Mouse (Mus musculus) embryo, embryonic 11.5 days (tissue): Measurements from ENCODE around the gene Lpar3.

Experiments used
- DNase-seq: peaks from one replicate; pipeline ENCODE4 v3.0.0-alpha.2; 2012; ENCODE audit warnings: low read depth, low spot score

The Lpar3 gene

DNA sequence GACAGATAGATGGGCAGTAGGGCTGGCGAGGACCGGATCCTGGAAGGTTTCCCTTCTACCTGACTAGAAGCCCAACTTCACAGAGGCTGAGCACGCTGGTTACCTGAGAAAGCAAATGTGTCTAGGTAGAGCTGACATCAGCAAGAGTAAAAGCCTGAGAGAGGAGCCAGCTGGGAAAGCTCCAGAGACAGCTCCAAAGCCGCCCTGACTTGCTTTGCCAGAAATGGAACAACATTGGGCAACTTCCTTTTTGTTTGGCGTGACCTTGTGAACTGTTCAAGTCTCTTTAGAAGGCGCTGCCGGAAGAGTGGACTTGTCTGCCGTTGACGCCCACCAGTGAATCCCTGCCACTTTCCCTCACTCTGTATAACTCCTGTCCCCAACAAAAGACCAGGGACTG, 39.4 kb downstream of the Lpar3 start:
- no peak for DNase-seq

DNA sequence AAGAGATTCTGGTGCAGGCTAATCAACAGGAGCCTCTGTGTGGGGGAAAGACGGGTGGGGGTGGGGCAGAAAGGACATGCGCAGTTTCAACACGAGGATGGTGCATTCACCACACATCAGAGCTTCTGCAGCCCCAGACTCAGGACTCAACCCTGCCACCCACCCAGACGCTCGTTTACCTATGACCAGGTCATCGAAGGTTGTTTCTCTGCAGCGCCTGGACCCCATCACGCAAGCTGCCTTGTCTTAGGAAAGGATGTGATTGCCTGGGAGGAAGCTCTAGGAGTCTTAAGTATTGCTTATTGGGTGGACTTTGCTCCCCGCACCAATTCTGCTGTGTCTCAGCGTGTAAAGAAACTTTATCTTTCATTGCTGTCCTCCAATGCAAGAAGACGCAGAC, 40.1 kb downstream of the Lpar3 start:
- DNase-seq, result no peak

DNA sequence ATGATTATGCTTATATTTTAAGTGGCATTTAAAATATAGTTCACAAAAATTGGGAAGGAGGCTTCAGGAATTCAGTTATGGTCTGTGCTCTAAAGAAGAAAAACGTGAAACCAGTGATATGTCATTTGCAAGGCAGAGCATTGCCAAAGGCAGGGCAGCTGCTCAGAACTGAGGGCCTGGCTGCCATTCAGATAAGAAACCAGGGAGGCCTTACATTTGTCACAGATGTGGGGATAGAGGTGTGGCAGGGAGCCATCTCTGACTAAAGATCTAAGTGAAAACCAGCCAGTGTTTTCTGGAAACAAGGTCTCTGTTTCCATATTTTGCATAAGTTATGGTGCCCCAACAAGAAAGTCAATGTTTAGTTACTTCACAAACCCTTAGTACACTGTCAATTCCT, 41.8 kb downstream of the Lpar3 start:
- no peak for DNase-seq

DNA sequence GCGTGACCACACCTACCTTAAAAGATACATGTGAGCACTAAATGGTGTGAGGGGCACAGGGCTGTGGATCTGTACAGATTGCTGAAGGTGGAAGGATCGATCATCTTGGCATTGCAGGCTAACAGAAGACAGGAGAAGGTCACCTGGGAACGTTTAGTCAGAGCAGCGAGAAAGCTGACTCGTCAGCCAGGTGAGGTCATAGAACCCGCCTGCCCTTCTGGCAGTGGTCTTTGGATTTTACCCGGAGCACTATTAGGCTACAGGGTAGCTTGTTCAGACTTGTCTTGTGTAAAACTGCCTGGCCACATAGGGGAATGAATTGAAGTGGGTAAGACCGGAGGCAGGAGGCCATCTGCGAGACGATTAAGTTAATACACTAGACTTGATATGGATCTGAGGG, 43.4 kb downstream of the Lpar3 start:
- no peak for DNase-seq

DNA sequence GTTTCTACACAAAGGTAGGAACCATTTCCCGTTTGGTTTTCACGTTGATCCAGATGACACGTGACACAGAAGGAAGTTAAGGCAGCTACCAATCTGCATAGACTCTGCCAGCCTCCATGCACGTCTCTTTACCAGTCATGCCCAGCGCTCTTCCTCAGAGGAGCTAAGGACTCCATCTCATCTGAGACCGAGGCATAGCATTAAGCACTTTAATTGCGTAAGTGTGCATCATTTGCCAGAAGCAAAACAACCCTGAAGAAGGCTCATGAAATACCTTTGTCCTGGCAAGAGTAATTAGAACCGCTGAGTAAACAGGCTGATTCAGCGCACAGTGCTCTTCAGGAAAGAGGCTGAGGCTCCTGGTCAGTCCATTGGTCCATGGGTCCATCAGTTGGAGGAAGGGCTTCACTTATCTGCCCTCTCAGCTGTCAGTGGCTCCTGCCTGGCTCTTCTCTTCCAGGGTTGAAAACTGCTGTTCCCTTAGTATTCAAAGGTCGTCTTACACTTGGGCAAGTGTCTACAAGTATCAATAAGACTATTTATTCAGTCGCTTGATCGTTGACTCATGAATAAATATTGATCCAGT, 44.9 kb downstream of the Lpar3 start:
- DNase-seq, result no peak

DNA sequence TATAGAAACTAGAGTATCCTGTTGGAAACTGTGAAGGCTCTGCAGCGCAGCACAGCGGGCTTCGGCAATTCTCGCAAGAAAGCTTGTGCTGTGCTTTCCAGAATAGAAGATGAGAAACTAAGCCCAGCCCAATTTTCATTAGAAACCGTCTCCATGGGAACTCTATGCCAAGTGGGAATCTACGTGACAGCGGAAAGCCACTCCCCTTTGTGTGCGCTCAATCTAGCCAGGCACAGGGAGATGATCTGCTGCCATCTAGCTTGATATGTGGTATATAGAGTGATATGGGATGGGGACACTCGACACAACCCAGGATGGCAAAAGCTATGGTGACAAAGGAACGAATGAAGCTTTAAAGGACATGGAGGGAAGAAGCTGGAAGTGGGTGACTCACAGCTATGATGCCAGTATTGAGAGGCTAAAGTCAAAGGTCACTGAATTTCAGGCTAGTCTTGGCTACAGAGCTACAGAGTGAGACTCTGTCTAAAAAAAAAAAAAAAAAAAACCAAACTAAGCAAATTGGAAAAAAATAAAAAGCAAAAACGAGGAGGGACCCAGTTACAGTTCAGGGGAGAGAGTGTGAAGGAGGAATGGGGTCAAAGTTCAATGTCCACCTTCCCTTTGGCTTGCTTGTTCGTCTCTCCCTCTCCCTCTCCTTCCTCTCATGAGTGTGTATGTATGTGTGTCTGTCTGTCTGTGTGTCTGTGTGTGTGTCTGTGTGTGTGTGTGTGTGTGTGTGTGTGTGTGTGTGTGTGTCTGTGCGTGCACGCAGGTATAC, 47.5 kb downstream of the Lpar3 start:
- DNase-seq, result no peak

DNA sequence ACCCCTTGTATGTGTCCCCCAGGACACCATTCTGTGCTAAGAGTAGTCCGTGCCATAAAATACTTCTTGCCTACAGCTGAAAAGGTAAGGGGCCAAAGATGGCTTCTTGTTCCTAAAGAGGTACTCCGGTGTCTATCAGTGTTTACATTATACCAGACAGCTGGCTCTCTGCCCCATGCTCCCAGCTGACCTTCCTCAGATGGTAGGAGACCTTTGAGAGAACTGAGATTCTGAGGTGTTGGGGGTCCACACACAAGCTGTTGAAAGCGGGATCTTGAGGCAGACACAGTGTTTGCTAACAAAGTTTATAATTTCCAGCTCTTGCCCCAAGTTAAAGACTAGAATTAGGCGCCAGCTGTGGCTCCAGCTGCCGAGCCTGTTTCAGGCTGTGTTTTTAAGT, 53.7 kb downstream of the Lpar3 start:
- no peak for DNase-seq

DNA sequence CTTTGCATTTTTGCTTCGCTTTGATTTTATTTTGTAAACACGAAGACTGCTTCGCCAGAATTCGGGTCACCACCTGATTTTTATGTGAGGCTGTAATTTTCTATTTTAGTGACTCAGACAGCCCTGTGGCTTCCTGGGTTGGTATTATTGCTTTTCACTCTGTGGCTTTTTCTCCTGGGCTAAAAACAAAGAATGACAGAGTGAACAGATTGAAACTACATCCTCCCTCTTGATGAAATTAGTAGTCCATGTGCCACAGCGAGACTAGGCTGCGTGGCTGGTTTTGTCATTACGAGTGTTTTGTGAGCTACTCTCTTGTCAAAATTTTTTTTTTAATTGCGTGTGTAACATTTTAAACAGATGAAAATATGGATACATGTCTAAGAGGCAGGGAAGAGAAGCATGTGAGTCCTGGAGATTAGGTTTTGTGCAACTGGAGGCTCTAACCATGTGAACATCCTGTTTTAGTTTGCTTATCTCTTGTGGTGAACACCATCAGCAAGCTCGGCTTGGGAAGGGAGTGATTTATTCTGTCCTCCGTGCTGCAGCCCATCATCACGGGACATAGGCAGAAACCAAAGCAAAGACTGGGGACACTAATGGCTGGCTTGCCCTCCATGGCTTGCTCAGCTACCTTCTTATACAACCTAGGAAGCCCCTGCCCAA, 54.7 kb downstream of the Lpar3 start:
- no peak for DNase-seq

DNA sequence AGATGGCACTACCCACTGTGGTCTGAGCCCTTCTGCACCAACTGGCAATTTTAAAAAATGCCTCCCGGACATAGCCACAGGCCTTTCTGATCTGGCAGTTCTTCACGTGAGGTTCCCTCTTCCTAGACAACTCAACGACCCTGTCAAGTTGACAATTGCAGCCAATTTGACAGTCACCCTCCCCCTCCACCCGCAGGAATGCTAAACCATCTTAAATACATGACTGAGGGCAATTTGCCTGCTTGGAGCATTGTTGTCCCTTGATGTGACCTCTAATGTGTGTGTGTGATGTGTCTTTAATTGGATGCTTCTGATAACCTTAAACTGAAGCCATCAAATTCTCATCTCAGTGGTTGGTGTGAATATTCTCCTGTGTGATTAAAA, 55.3 kb downstream of the Lpar3 start:
- no peak for DNase-seq

DNA sequence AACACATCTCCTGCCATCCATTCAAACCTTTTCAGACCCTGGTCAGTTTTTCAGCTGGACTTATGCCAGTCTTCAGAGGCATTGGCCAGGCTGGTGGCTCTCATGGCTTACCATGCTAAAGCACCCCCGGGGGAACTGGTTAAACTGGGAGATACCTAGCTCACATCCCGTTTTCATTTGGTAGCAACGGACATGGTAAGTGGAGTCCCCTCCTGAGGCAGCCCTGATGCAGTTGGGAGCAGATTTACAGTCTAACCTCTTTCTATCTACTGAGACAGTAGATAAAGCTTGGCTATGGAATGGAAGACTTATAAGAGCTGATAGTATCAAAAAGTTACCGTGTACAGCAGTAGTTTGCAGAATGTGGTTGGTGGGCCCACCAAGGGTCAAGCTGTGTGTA, 56.2 kb downstream of the Lpar3 start:
- no peak for DNase-seq

DNA sequence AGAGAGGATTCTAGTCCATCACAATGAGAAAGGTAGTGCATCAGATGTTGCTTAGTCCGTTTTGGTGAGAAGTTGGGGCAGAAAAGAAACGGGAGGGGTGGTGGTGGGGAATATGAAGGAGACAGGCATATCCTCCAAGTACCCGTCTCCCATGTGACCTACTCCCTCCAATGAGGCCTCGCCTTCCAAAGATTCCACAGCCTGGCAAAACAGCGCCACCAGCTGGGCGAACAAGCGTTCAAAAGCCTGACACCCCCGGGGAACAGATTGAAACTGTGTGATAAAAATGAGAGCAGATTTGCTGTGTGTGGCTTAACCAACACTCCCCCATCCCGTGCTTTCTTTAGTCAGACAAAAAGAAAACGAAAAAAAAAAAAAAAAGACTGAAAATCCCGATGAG, 56.7 kb downstream of the Lpar3 start:
- no peak for DNase-seq

DNA sequence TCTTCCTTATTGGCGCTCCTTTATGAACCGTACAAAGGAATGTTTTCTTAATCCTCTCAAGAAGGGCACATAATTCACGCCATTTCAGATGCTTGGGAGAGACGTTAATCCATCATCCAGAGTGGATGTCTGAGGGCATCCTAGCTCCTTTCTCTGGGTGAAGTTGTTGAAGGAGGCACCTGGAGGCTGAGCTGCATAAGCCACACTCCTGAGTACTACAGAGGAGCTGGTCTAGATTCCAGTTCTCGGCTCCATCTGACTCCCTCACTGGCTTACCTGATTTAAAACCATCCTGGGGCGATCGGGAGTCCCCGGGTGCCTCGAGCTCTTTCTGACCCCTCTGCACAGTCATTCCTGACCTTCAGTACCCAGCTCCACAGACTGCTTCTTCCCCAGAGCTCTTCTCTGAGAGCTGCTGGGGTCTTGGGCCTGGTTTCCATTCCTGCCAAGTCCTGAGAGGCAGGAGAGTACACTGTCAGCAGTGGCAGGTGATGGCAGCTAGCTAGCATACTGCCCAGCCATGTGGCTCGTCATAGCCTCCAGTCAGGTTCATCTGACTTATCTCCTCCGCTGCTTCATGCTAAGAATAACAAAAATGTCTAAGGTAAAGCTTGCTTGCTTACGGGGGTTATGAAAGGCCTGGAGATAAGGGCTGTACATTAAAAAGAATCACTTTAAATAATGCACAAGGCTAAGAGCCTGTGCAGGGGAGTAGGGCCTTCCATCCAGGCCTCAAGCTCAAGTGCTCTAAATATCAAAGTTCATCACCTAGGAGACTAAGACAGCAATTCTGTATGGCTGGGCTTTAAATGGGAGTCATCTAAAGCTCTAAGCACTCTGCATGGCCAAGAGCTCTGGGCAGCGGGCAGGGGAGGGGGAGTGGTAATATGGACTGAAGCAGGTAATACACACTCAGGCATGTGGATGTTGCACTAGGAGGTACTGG, 57.7 kb downstream of the Lpar3 start:
- DNase-seq, result no peak

DNA sequence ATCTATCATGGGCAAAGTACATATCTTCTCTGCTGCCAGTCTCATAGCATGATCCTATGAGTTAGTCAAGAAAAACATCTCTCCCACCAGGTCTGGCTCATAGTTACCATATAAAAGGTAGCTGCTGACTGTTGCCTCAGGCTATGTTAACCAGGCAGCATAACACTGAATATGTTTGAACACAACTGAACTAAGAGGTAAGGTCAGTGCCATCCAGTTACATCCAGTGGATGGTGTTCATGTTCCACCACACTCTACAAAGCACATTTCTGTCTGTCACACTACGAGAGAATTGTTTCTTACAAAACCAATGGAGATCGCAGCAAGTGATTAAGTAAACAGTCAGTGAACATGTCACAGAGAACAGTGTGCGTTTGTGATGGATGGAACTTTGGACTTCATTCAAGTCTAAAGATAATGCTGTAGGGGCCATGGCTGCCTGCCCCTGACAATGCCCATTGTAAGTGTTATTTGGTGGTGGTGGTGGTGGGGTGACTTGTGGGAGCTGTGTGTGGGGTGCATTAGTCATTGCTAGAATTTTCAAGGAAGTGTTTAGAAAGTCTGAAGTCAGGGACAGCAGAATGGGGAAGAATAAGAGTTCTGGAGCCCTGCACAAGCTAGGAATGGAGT, 63.1 kb downstream of the Lpar3 start:
- DNase-seq, result no peak

DNA sequence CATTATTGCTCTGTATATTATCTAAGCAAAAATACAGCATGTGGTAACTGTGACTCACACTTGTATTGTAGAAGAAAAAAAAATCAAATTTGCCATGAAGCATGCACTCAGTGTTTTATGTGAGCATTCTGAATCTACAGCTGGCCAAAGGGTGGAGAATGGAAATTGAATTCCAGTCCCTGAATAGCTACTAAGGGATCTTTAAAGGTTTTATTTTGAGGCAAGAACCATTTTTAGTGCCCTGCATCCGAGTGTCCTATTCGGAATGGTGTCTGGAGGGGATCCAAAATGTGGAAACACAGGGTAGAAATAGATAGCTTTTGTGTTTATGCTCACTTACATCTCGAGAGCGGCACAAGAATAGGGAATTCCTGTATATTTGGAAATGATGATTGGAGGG, 65.4 kb downstream of the Lpar3 start:
- DNase-seq, result no peak

DNA sequence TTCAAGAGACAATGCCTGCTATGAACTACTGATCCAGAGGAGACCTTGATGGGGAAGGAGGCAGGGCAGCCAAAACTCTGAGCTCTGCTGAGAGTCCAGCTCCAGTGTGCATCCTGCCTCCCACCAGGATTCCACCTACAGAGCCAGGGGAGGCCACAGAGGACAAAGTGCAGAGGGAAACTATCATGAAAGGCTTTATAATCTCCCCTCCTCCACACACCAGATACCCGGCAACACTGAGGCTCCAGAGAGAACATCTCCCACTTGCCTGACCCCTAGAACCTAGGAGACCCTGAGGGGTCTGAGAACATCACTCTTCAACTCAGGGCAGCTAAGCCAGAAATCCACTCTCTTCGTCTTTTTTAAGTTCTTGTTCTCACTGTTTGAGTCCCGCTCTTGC, 71.2 kb downstream of the Lpar3 start:
- no peak for DNase-seq

DNA sequence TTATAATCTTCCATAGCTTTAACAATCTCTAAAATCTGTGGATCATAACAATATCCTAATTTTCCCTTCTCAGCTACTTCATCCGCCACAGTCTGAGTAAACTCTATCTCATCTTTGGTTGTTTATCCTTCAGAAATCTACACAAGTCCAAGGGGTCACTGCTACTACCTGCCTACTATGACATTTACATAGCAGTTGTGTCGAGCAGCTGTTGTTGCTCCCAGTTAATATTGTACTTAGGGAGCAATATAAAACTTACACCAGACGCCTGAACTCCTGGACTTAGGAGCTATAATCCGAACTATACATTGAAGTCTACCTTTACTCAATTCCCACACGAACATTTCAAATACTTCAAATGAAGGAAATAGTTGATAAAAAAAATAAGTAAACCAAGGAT, 71.8 kb downstream of the Lpar3 start:
- DNase-seq, result no peak

DNA sequence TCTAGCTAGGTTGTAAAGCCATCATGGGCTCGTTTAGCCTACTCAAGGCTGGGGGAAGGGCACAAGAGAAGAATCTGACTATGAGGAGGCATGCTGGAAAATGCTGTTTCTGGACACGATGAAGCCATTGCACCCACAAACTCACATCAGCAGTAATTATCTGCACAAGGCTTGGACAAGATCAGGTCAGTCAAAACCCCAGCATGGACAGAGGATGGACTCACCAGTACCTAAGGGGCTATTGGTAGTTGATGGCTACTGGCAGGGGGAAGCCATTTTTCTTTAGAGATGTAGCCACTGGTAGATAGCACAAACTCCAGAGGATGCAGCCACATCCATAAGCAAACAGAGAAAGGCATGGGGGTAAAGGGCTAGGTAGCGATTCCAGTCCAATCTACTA, 81.7 kb downstream of the Lpar3 start:
- no peak for DNase-seq

DNA sequence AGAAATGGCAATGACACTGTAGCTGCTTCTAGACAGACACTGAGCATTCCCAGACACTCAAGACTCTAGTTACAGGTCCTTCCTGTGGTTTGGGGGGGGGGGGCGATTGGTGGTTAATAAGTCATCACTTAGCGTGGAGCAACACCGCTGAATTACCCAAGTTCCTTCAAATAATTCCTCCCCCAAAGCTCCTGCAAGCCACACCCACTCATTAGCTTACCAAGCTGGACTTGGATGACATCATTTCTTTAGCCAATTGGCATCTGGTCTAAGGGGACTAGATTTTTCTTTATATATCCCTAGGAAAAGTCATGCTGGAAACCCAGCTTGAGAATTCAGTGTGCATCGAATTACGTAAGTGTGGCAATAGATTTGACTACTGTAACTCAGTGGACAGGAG, 82.4 kb downstream of the Lpar3 start:
- no peak for DNase-seq

DNA sequence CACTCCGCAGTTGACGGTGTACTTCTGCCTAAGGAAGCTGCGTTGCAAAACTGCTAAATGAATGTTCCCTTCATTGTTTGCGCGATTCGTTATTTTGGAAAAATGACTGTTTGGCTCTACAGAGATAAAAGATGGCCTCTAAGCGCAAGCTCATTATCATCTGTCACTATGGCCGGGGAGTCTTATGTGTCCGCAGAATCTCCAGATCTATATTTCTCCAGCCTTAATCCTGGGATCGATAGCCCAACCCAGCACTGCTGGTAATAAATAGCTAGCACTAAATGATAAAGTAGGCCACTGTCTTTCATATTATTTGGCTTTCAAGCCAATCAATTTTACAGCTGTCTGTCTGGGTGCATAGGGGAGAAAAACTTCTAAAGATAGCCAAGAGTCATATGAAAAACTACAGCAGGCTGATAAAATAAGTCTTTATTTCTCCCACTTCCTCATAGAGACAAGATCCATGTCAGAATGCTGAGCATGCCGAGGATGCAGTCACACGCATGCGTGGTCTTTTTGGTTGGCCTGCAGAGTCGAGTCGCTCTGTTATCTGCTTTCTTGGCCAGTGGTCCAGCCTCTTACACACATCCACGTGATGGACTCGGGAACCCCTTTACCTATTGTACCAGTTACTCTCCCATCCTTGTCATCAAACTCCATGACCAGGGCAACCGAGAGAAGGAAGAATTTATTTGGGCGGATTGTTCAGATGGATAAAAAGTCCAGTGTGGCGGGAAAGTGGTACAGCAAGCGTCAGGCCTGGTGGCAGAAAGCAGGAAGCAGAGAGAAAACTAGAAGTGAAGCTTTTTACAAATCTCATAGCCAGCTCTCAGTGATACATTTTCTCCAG, 84.0 kb downstream of the Lpar3 start:
- no peak for DNase-seq

DNA sequence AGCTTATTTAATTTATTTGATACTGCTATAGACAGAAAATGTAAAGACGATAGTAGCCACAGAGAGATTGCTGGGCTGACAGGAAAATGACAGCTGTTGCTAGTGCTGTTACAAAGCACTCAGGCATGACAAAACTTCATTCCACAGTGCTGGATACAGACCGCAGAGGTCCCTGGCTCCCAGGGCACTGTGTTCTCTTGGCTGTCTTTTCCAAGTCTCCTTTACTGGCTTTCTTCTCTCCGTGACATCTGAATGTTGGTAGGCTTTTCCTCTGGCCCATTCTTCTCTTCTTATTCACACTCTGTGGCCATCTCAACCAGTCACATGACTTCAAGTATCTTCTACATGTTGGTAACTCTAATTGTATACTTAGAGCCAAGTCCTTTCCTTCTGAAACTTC, 86.6 kb downstream of the Lpar3 start:
- DNase-seq, result no peak

DNA sequence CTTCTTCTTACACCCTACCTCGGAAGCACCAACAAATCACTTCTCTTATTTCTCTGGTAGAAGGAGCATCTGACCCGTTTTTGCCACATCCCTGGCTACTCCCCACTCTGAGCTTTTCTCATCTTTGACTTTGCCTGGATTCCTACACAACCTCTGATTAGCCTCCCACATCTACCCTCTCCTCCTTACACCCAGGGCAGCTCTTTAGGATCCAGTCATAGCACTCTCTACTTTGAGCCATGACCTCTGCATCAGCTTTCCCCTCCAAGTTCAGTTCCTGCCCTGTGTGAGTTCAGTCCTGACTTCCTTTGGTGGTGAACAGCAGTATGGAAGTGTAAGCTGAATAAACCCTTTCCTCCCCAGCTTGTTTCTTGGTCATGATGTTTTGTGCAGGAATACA, 87.1 kb downstream of the Lpar3 start:
- DNase-seq, result no peak
